Mouse (Mus musculus) small intestine, adult 2 months (tissue): ENCODE measurements around the gene Gm3373.
"Not testable (repeated sequence)": the region's sequence is repeated elsewhere in the genome, so short reads cannot be mapped to it uniquely, and the experiment has no call there.

ENCODE experiments used
- CTCF ChIP-seq: fragments of 200-500 bp; IDR thresholded peaks from 2 replicates; pipeline ENCODE4 v1.5.1; 2012; ENCODE audit warnings: low read depth, mild to moderate bottlenecking, control low read depth, inconsistent platforms, low read length, moderate library complexity, mixed read lengths; ENCODE audit not compliant: insufficient replicate concordance, insufficient read length; ENCODE audit errors: extremely low read depth
- POLR2A ChIP-seq: fragments of 200-500 bp; IDR thresholded peaks from 2 replicates; pipeline ENCODE4 v1.6.1; 2012; ENCODE audit warnings: low read depth, mild to moderate bottlenecking, control low read depth, inconsistent platforms, low read length, moderate library complexity

DNA sequence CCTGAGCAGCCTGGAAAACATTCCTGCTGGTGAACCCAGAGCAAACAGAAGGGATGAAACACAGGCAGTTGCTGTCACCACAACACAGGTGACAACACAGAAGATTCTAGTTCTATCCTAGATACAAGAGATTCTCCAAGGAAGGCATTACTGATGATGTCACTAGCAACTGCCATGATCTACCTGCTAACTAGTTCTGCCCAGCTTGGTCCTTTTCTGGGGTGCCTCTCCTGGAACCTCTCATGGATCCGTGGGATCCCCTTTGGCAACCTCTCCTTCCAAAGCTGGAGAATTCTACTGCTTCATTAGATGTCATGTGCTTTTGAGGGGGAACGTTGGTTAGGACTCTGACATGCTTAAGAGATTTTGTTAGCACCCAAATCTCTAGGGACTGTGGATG, 54.0 kb downstream of the Gm3373 start, which contains the start of gene Gm9603:
- TF ChIP-seq CTCF, POLR2A: not testable (repeated sequence)
